Mouse (Mus musculus) layer of hippocampus, postnatal 10 days (tissue): ENCODE results near the gene Sphk2. TPM values are rescaled to one million over a fixed set of nuclear protein-coding genes. Genes with fewer than 3 reads are reported as not detected.

Experiments used
- DNase-seq, 2 experiments: peaks; one replicate each; pipeline ENCODE4 v3.0.0; 2021; ENCODE audit warnings: low spot score in 2 of 2
- total RNA-seq, 2 experiments: library from RNA; stranded (reverse); gene quantifications; 2 replicates each; pipeline ENCODE4 v1.2.3; 2021

Gene Sphk2
- total RNA-seq, 2 experiments from 2014 or later: 27.3 to 27.7 TPM

- DNase-seq: no peak
These were observed 56.9 kb downstream of the Sphk2 start for GRCm38 (mm10) chr7:45660746-45661478.

Other genes starting within 250 kb of the Sphk2 start
- gene Tulp2, start 236.1 kb downstream of the Sphk2 start, total RNA-seq: under 1 TPM in 1 of 2 experiments, not detected in 1; 0.23 TPM
- 1 to 10 TPM; 1.2 to 1.4 TPM for gene Gm45808, start 231.2 kb downstream of the Sphk2 start, total RNA-seq
- 1 to 10 TPM; 2.0 to 2.6 TPM for gene Dhdh, start 229.2 kb downstream of the Sphk2 start, total RNA-seq
- gene Nucb1, start 207.6 kb downstream of the Sphk2 start, total RNA-seq: 100 to 1,000 TPM; 107 to 117 TPM
- 10 to 100 TPM; 23.6 to 29.3 TPM for gene Ppp1r15a, start 191.7 kb downstream of the Sphk2 start, total RNA-seq
- gene Plekha4, start 191.7 kb downstream of the Sphk2 start, total RNA-seq: under 1 TPM; 0.80 to 0.94 TPM
- not detected for gene Hsd17b14, start 163.1 kb downstream of the Sphk2 start, total RNA-seq
- gene Bcat2, start 147.8 kb downstream of the Sphk2 start, total RNA-seq: 10 to 100 TPM; 20.8 to 22.9 TPM
- gene Fgf21, start 102.5 kb downstream of the Sphk2 start, total RNA-seq: not detected
- gene Fut1, start 100.7 kb downstream of the Sphk2 start, total RNA-seq: under 1 TPM; 0.20 to 0.71 TPM
- gene Izumo1, start 96.2 kb downstream of the Sphk2 start, total RNA-seq: not detected
- gene Rasip1, start 90.5 kb downstream of the Sphk2 start, total RNA-seq: 10 to 100 TPM; 13.9 to 14.5 TPM
- gene Mamstr, start 78.0 kb downstream of the Sphk2 start, total RNA-seq: 1 to 10 TPM; 1.7 TPM
- gene Fut2, start 51.6 kb downstream of the Sphk2 start, total RNA-seq: under 1 TPM in 1 of 2 experiments, not detected in 1; 0.22 TPM
- 1 to 10 TPM in 1 of 2 experiments, under 1 TPM in 1; 0.75 to 1.0 TPM for gene Ntn5, start 34.0 kb downstream of the Sphk2 start, total RNA-seq
- under 1 TPM; 0.14 to 0.18 TPM for gene Sec1, start 23.6 kb downstream of the Sphk2 start, total RNA-seq
- 100 to 1,000 TPM; 121 to 131 TPM for gene Car11, start 18.2 kb downstream of the Sphk2 start, total RNA-seq
- 10 to 100 TPM; 37.1 to 43.4 TPM for gene Dbp, start 12.9 kb downstream of the Sphk2 start, total RNA-seq
- 100 to 1,000 TPM; 497 to 584 TPM for gene Rpl18, start 2.5 kb downstream of the Sphk2 start, total RNA-seq
- gene Fam83e, start 3.2 kb upstream of the Sphk2 start, total RNA-seq: under 1 TPM; 0.34 to 0.51 TPM
- gene Spaca4, start 7.8 kb upstream of the Sphk2 start, total RNA-seq: not detected
- 100 to 1,000 TPM; 298 to 311 TPM for gene Lmtk3, start 65.7 kb upstream of the Sphk2 start, total RNA-seq
- gene Sult2b1, start 66.7 kb upstream of the Sphk2 start, total RNA-seq: 10 to 100 TPM; 11.8 to 12.0 TPM
- gene Cyth2, start 96.6 kb upstream of the Sphk2 start, total RNA-seq: 100 to 1,000 TPM; 180 to 184 TPM
- gene Kcnj14, start 106.8 kb upstream of the Sphk2 start, total RNA-seq: 1 to 10 TPM; 2.0 to 2.6 TPM
- gene Grwd1, start 112.9 kb upstream of the Sphk2 start, total RNA-seq: 10 to 100 TPM; 27.0 to 27.3 TPM
- gene Kdelr1, start 154.8 kb upstream of the Sphk2 start, total RNA-seq: 10 to 100 TPM; 85.4 to 99.2 TPM
- 10 to 100 TPM; 32.1 to 33.4 TPM for gene Grin2d, start 160.4 kb upstream of the Sphk2 start, total RNA-seq
- under 1 TPM in 1 of 2 experiments, not detected in 1; 0.40 TPM for gene Syngr4, start 178.7 kb upstream of the Sphk2 start, total RNA-seq
- 10 to 100 TPM; 23.9 TPM for gene Tmem143, start 178.9 kb upstream of the Sphk2 start, total RNA-seq
- gene Emp3, start 203.4 kb upstream of the Sphk2 start, total RNA-seq: 1 to 10 TPM; 6.2 TPM
- 1 to 10 TPM; 4.2 to 5.3 TPM for gene Ccdc114, start 206.1 kb upstream of the Sphk2 start, total RNA-seq